Mouse (Mus musculus): ENCODE results near the gene Spryd3. TPM values are rescaled to one million over a fixed set of nuclear protein-coding genes. Genes with fewer than 3 reads are reported as not detected.

The Spryd3 gene
- total and polyA plus RNA-seq, 2 experiments from 2014 or later = 95.6 to 110 TPM

- peaks cover 7% of the 10 kb centered on the region for H3K27me3 ChIP-seq (ENCODE audit: insufficient read depth, low read length)
- H3K9me3 ChIP-seq (ENCODE audit: low read length) = no peaks in the 10 kb centered on the region
- H3K4me1 ChIP-seq (ENCODE audit: insufficient read depth) = no peaks in the 10 kb centered on the region
- TF ChIP-seq CTCF (IDR thresholded peaks at IDR 0.05; ENCODE audit: low read depth) = peak; percentile 79
- H3K36me3 ChIP-seq (ENCODE audit: insufficient read depth) = no peaks in the 10 kb centered on the region
- H3K9ac ChIP-seq = no peak overlapping the region
- H3K4me3 ChIP-seq (ENCODE audit: low read depth, low read length) = no peak overlapping the region
- 0 out of 2 replicates have a peak overlapping the region, but pooled peaks have one; percentile 9 for H3K27ac ChIP-seq (ENCODE audit: low read depth, low read length)
- WGBS = 45% methylated on average over 18 of the region's 18 CpGs
- peak; percentile 60 for ATAC-seq
- peak; percentile 84 for DNase-seq
- no peak overlapping the region for H3K4me2 ChIP-seq (ENCODE audit: low read depth)
These were observed 27.1 kb downstream of the Spryd3 start for GRCm38 (mm10) chr15:102108651-102109525.

GRCm38 (mm10) chr15:102107689-102108573, 28.1 kb downstream of the Spryd3 start:
- peaks cover 7% of the 10 kb centered on the region for H3K27me3 ChIP-seq (ENCODE audit: insufficient read depth, low read length)
- ATAC-seq (peak; percentile 28; the same call in 1 of the 2 replicates), DNase-seq (peak; percentile 83)
- no peaks in the 10 kb centered on the region for H3K4me1 ChIP-seq (ENCODE audit: insufficient read depth)
- H3K4me3 ChIP-seq (ENCODE audit: low read depth, low read length) = peak overlapping the region; percentile 34; the same call in 1 of the 2 replicates
- TF ChIP-seq CTCF (IDR thresholded peaks at IDR 0.05; ENCODE audit: low read depth) = peak; percentile 86
- no peak overlapping the region for H3K27ac ChIP-seq (ENCODE audit: low read depth, low read length)
- H3K9me3 ChIP-seq (ENCODE audit: low read length) = no peaks in the 10 kb centered on the region
- no peak overlapping the region for H3K9ac ChIP-seq
- H3K36me3 ChIP-seq (ENCODE audit: insufficient read depth) = no peaks in the 10 kb centered on the region
- 34% methylated on average over 13 of the region's 13 CpGs for WGBS
- H3K4me2 ChIP-seq (ENCODE audit: low read depth) = peak overlapping the region; percentile 58

- Histone ChIP-seq H3K27ac (ENCODE audit: low read depth, low read length) (no peak overlapping the region), H3K4me3 (ENCODE audit: low read depth, low read length) (peak overlapping the region; percentile 34), H3K4me1 (ENCODE audit: insufficient read depth) (no peaks in the 10 kb centered on the region), H3K27me3 (ENCODE audit: insufficient read depth, low read length) (peaks cover 7% of the 10 kb centered on the region), H3K9ac (peak overlapping the region; percentile 22; the same call in 1 of the 2 replicates), H3K4me2 (ENCODE audit: low read depth) (peak overlapping the region; percentile 58), H3K9me3 (ENCODE audit: low read length) (no peaks in the 10 kb centered on the region), H3K36me3 (ENCODE audit: insufficient read depth) (no peaks in the 10 kb centered on the region)
- TF ChIP-seq CTCF (IDR thresholded peaks at IDR 0.05; ENCODE audit: low read depth) = no peak
- DNase-seq (no peak), ATAC-seq (peak; percentile 12; the same call in 1 of the 2 replicates)
- 3% methylated on average over 38 of the region's 38 CpGs for WGBS
These were observed 29.1 kb downstream of the Spryd3 start for GRCm38 (mm10) chr15:102106754-102107456.

- no peak for ATAC-seq
- Histone ChIP-seq H3K27me3 (ENCODE audit: insufficient read depth, low read length) (peaks cover 7% of the 10 kb centered on the region), H3K4me2 (ENCODE audit: low read depth) (peak overlapping the region; percentile 58), H3K4me3 (ENCODE audit: low read depth, low read length) (no peak overlapping the region), H3K9me3 (ENCODE audit: low read length) (no peaks in the 10 kb centered on the region), H3K36me3 (ENCODE audit: insufficient read depth) (no peaks in the 10 kb centered on the region), H3K9ac (no peak overlapping the region), H3K27ac (ENCODE audit: low read depth, low read length) (no peak overlapping the region), H3K4me1 (ENCODE audit: insufficient read depth) (no peaks in the 10 kb centered on the region)
- DNase-seq = no peak
- 31% methylated on average over 18 of the region's 18 CpGs for WGBS
- TF ChIP-seq CTCF (IDR thresholded peaks at IDR 0.05; ENCODE audit: low read depth) = peak; percentile 31
These were observed 30.0 kb downstream of the Spryd3 start for GRCm38 (mm10) chr15:102105764-102106730.

- TF ChIP-seq CTCF (IDR thresholded peaks at IDR 0.05; ENCODE audit: low read depth) = no peak
- WGBS = 38% methylated on average over 5 of the region's 5 CpGs
- Histone ChIP-seq H3K9ac (no peak overlapping the region), H3K36me3 (ENCODE audit: insufficient read depth) (no peaks in the 10 kb centered on the region), H3K27ac (ENCODE audit: low read depth, low read length) (no peak overlapping the region), H3K4me3 (ENCODE audit: low read depth, low read length) (no peak overlapping the region), H3K9me3 (ENCODE audit: low read length) (no peaks in the 10 kb centered on the region), H3K4me1 (ENCODE audit: insufficient read depth) (no peaks in the 10 kb centered on the region), H3K4me2 (ENCODE audit: low read depth) (no peak overlapping the region), H3K27me3 (ENCODE audit: insufficient read depth, low read length) (peaks cover 7% of the 10 kb centered on the region)
- DNase-seq (no peak), ATAC-seq (no peak)
These were observed 30.7 kb downstream of the Spryd3 start for GRCm38 (mm10) chr15:102105360-102105759.
